Mouse (Mus musculus) mature B cell (primary cell): ENCODE data around the gene Prkag1.

Experiments
- in situ Hi-C: fragments of 300-500 bp; cut with MboI; formaldehyde crosslinking; loops from 2 replicates; pipeline ENCODE4 v1.14.3; 2019

The Prkag1 gene

DNA sequence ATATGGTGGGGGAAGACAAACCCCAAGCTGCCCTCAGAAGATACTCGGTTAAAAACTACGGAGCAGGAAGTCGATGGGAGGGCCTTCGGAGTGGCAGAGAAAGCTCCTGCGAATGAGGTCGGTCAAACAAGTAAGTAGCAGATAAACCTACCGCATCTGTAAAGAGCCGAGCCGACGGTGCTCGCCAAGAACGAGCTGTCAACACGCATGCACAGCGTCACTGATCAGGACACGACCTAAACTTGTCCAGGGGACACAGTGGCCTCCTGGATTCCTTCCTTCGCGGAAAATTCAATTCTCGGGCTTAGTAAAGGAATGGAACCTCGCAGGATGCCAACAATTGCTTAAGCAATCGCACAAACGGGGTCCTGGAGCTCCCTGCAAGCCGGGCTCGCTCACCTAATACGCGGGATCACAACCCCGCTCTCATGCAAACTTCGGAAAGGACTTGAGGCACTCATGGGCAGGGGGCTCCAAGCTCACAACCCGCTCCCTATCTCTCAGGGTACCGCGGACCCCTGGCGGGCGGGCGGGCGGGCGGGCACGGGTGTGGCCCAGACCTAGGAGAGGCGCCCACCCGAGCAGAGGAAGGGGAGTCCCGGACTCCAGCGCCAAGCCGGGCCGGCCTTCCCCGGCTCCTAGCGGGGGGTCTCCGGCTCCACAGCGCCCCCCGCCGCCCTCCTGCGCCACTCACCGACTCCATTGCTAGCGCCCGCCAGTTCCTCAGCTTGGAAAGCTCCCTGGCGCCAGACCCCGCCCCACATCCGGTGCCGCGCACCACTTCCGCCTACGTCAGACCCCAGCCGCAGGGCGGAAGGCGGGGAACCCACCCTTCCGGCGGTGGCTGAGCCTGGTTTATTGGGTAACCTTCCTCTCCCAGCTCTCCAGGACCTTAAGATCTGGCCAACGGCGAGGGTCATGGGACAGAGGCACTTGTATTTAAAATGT lies at the start of gene Prkag1:
Gene Prkag1 (minus strand): TSS at position 786 of the 948 bp plus-strand sequence.
- in situ Hi-C loops: no loop called here

DNA sequence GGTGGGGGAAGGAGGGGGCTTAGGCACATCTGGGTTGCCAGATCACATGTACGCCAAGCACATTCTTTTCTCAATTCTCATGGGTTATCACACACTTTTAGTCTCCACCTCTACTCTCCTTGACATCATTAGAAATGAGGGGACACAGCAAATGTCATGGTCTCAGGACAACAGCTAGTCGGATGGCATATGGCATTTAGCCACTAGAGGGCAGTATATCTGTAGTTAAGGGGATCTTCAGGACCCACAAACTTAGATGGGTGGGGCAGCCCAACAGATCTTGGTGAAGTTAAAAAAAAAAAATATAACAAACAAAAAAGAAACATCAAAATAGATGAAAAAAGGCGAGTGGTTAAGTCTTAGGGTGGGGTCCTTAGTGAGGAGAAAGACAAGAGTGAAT lies 46.0 kb upstream of the Prkag1 start:
- in situ Hi-C loops: no loop called here

DNA sequence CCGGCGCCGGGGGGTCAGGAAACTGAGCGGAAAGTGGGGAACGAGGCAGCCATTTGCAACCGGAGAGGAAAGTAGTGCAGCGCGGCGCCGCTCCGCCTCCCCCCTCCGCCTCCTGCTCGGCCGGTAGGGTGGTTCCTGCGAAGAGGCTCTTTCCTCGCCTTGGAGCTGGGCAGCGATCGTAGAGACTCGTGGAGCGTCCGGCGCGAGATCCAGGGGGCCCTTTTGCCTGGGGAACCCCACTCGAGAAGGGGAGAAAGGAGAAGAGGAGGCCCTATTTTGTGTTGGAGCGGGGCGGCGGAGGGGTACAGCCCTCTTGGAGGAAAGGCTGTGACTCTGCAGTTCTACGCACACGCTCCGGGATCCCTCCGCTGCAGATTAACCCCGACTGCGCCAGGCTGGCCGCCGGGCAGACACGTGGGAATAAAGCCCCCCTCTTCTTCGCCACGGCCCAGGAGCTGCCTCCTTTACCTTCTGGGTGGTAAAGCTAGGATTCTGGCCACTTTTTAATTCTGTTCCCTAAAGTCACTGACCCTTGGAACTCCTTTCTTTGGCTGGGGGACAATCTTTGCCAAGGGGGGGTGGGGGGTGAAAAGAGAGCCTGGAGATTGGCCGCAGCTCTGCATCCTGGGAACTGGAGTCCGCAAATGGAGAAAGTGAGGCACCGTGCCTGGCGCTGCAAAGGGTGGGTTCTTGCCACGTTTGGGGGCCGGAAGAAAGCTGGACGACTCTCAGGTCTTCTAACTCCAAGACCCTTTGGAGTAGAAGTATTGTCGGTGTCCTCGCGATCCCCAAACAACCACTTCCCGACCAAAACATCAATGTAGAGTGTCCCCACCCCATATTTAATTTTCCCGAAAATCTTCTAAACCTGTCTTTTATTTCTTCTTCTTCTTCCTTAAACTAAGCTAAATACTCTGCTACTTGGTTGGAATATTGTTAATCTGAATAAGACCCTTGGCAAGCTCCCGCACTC lies 40.9 kb upstream of the Prkag1 start:
- in situ Hi-C loops: no loop called here

GRCm38 (mm10) chr15:98871070-98871915 lies 40.0 kb upstream of the Prkag1 start, which contains the start of gene Kmt2d:
Gene Kmt2d (minus strand): TSS chr15:98871204.
- in situ Hi-C loops: no loop called here

GRCm38 (mm10) chr15:98870179-98871069 lies 39.1 kb upstream of the Prkag1 start:
- in situ Hi-C loops: no loop called here

DNA sequence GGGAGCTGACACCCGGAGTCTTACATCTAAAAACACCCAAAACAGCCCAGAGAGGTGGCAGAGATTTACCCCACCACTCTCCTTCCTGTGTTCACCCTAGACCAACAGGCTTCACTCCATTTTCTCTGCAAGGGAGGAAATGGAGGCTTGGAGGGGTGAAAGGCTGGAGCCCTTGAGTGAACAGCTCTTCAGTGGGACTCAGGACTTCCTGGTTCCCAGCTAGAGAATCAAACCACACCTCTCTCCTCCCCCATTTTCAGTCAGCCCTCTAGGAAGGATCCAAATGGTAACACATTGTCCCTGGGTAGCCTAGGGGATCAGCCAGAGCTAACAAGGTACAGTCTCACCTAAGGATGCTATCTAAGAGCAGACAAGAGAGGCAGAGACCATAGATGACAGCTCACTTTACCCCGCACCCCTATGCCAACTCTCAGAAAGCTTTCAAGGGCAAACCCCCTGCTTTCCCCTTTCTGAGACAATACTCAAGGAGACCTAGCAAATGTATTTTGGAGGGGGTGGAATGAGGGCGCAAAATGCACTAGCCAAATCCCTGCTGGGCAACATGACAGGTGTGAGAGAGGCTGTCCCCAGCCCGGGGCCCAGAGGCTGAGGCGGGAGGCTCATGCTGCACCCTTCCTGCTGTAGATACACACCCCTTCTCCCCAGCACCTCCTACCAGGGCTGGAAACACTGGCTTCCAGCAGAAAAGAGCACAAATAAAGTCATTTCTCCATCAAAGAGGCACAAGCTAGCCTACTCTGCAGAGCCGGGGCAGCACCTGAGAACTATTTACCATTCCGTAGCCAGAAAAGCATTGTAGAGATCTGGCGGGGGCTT lies 38.2 kb upstream of the Prkag1 start:
- in situ Hi-C loops: no loop called here

- in situ Hi-C loops: no loop called here
Measured at GRCm38 (mm10) chr15:98868346-98869063, 37.2 kb upstream of the Prkag1 start.

DNA sequence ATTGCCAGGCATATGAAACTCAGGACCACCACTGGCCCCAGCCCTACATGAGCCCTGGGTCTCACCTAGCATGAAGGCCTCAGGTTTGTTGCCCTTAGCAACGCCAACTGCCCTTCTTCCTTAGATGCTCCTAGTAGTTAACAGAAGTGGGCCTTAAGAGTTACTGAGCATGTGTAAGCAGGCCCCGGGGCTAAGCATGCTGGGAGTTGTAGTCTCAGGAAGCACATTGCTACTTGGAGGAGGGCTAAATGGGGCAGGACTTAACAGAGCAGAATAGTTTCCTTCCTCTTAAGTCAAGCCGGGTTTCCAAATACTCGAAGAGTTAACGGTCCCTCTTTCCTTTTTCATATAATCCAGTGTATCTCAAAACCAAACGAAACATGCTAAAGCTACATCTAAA lies 36.0 kb upstream of the Prkag1 start:
- in situ Hi-C loops: no loop called here

GRCm38 (mm10) chr15:98866501-98866900 lies 35.2 kb upstream of the Prkag1 start:
- in situ Hi-C loops: no loop called here

- in situ Hi-C loops: no loop called here
Measured at GRCm38 (mm10) chr15:98865771-98866170, 34.5 kb upstream of the Prkag1 start.

DNA sequence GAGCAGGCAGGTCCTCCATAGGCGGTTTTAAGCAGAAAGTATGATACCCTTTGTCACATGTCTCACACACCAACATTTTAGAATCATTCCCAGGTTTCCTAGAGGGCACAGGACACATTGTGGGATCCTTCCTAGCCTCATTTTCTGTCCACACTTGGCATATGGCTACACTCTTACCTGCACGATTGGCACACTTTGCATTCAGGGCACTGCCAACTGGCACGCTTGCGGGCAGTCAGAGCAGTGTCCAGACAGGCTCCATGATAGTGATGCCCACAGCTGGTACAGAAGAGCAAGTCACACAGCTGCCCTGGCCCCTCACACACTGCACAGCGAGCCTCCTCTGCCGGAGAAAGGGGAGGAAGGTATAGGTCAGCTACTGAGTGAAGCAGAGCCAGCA lies 33.6 kb upstream of the Prkag1 start:
- in situ Hi-C loops: no loop called here

DNA sequence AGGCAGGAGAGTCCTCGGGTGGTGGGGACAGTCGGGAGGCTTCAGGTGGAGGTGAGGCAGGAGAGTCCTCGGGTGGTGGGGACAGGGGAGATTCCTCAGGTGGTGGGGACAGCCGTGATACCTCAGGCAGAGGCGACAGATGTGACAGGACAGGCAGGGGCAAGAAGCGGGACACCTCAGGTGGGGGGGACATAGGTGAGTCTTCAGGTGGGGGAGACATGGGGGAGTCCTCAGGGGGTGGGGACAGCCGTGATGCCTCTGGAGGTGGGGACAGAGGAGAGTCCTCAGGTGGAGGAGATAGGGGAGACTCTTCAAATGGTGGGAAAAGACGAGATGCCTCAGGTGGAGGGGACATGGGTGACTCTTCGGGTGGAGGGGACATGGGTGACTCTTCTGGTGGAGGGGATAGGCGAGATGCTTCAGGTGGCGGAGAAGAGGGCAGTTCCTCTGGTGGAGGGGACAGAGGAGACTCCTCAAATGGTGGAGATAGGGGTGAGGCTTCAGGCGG lies 32.2 kb upstream of the Prkag1 start:
- in situ Hi-C loops: no loop called here

DNA sequence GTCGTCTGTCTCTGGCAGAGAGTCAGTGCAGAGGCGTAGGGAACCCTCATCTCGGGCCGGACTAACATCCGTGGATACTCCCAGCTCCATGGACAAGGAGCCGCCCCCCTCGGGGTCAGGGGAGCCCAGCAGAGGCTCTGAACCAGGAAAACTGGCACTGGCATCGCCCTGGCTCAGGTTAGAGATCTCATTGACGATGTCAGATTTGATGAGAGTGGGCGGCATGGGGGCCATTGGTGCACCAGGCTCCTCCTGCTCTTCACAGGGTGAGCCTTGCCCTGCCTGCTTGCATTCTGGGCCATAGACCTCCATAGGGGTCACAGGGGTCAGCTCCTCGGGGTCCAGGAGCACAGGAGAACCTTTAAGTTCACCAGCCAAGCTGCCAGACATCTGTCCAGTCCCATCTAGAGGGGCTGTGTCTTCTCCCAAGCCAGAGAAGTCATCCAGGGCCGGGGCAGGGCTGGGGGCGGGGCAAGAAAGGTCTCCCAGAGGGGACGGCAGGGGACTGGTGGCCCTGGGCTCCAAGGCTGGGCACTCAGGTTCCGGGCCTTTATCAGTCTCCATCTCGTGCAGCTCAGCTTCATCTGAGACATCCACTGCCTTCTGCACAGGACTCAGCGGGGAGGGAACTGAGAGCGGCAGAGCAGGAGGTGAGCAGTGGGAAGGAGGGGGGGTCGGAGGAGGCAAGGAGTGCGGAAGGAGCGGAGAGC lies 30.5 kb upstream of the Prkag1 start:
- in situ Hi-C loops: no loop called here

- in situ Hi-C loops: no loop called here
Measured at GRCm38 (mm10) chr15:98860921-98861320, 29.6 kb upstream of the Prkag1 start.

GRCm38 (mm10) chr15:98859319-98860043 lies 28.2 kb upstream of the Prkag1 start:
- in situ Hi-C loops: no loop called here

GRCm38 (mm10) chr15:98854214-98854613 lies 22.9 kb upstream of the Prkag1 start:
- in situ Hi-C loops: no loop called here
